Comparison of ENCODE assay signal across 19 mouse cellular contexts in genomic region chr7:46394933-46395332, GRCm38 (mm10). TPM values are rescaled to one million over a fixed set of nuclear protein-coding genes. Genes with fewer than 3 reads are reported as not detected.
"Had no signal": no experiment of that assay in that cellular context is flagged by ENCODE, and none has a peak within 500 bp of the region (broad histone marks: within the 10 kb centered on the region; RNA-seq: fewer than 3 reads in every experiment).

No protein-coding gene starts in this region.

- H3K9me3 ChIP-seq: midbrain, embryonic 10.5 days; midbrain, embryonic 12.5 days; neural tube, embryonic 13.5 days; neural tube, embryonic 15.5 days had no signal

- DNase-seq: lung, embryonic 14.5 days; lung, postnatal 10 days; lung, postnatal 4 days; midbrain, embryonic 14.5 days; retina, postnatal 1 day; right cerebral cortex, adult 18-20 months; right cerebral cortex, postnatal 25 days; right cerebral cortex, postnatal 4 days; spleen, adult 18-20 months; thymus, adult 2 months; thymus, postnatal 25 days; thymus, postnatal 4 days had no signal

- ATAC-seq: midbrain, embryonic 16.5 days had no signal

- H3K4me3 ChIP-seq: midbrain, embryonic 10.5 days; midbrain, embryonic 12.5 days; myocyte had no signal

- H3K9ac ChIP-seq: lung, embryonic 14.5 days; midbrain, embryonic 12.5 days; neural tube, embryonic 13.5 days; neural tube, embryonic 15.5 days had no signal

- H3K36me3 ChIP-seq: midbrain, embryonic 10.5 days; midbrain, embryonic 12.5 days; neural tube, embryonic 13.5 days; neural tube, embryonic 15.5 days had no signal

- H3K27ac ChIP-seq: midbrain, embryonic 10.5 days; midbrain, embryonic 12.5 days; neural tube, embryonic 13.5 days; neural tube, embryonic 15.5 days had no signal

RNA-seq across cellular contexts. Expression of gene Myod1, which starts 18.7 kb away (rescaled TPM):
- polyA plus RNA-seq: midbrain, embryonic 10.5 days; midbrain, embryonic 12.5 days; midbrain, embryonic 14.5 days; small intestine, adult 2 months had no signal
